Mouse (Mus musculus): ENCODE results near the gene Grik1.

GRCm38 (mm10) chr16:87916209-87917156 is 373.6 kb downstream of the Grik1 start:
- TF ChIP-seq POLR2A (IDR thresholded peaks at IDR 0.05; ENCODE audit: borderline replicate concordance, low read depth, low read length) (no peak), CTCF (IDR thresholded peaks at IDR 0.05; ENCODE audit: low read depth, low read length) (no peak)
